Mouse (Mus musculus): ENCODE measurements around the gene Dnal1.

Dnal1 gene

DNA sequence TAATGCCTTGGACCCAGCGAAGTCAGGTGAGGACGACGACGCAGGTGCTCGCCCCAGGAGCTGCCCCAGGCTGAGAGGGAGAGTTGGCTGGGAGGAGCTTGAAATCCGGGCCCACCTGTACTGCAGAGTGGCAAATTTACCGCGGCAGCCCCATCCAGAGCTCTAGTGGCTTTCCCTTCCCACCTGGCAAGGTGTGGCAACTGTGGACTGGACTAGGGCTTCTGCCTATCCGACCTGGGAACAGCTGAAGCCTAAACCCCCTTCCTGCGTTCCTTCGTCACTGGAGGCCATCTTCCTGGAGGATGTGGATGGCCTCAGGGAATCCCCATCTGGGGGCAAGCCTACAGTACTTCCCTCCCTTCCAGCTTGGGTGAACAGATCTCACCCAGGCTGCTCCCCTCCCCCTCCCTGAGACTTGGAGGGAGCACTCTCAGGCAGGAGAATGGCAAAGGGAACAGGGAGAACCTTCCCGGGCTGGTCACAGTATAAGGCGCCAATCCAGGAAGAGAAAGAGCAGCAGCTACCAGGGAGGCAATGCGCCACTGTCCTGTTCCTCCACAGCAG lies 74.8 kb downstream of the Dnal1 start:
- DNase-seq = peak in 1 of 2 experiments; percentile 50

DNA sequence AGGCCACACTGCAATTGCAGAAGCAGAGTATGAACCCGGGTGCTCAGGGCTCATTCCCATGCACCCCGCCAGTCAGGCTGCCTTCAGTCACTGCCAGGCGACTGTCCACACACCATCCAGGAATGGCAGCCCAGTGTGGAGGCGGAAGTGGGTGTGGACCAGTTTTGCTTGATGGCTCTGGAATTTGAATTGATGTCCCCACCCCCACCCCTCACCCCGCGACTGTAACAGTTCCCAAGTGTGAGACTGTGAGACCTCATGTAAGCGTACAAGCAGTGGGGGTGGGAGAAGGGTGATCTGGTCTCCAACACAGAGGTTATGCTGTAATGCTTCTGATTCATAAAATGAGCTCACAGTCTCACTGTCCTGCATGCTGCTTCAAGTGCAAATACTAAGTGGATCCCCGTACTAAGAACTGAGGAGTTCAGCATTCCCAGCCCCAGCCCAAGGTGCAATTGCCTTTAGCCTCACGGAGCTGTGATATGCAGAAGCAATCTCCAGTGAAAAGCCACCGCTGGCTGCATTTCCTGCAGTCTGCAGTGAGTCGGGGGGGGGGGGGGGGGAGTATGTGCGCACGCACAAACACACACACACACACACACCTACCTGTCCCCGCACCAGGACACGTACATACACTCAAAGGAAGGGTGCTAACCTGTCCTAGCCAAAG lies 76.1 kb downstream of the Dnal1 start:
- DNase-seq = peak in 1 of 2 experiments; percentile 63

DNA sequence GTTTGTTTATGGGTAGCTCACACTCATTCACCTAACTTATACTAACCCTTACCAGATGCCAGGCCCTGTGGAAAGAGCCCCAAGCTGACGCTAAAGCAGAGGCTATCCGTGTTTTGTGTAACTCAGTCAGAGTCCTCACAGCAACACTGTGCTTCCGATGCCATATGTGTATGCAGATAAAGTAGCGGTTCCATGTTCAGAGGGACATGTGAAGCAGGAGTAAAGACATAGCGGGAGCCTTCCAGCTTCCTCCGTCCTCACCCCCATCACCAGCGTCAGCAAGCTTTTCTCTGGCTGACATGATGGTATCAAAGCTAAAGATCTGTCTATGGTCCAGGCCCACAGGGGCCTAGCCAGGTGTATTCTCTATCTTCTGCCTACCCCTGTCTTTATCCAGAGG lies 77.0 kb downstream of the Dnal1 start:
- no peak for DNase-seq

DNA sequence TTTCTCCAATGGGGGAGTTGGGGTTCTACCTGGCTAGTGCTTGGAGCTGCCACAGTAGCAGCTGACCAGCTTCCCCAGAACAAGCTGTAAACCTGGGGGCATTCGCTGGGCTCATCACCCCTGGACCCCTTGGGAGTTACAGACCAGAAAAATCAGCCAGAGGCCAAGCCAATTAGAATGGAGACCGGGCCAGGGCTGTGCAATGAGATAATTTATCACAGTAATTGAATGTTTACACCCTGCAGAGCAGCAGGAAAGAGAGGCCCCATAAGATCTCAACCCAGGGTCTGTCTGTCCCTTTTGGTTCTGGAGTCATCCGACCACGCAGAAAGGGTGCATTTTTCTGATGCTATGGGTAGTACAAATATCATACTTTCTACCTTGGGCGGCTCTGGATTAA lies 77.6 kb downstream of the Dnal1 start:
- DNase-seq = no peak

DNA sequence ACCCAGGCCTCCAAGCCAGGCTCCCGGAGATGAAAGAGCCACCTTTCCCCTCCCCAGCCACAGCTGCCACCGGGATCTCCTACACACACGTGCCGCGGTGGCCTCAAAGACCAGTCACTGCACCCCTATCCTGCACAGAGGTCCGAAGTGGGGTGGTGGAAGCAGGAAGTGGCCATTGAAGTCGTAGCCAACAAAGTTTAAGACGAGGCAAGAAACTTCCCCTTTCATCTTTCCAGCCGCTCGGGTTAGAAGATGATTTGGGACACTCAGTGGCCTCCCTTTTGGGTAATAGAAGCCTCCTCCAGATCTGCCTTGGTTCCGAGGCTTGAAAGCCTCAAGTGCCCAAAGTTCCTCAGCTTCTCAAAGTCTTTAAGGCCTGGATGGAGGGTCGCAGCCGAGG lies 78.1 kb downstream of the Dnal1 start:
- no peak for DNase-seq

DNA sequence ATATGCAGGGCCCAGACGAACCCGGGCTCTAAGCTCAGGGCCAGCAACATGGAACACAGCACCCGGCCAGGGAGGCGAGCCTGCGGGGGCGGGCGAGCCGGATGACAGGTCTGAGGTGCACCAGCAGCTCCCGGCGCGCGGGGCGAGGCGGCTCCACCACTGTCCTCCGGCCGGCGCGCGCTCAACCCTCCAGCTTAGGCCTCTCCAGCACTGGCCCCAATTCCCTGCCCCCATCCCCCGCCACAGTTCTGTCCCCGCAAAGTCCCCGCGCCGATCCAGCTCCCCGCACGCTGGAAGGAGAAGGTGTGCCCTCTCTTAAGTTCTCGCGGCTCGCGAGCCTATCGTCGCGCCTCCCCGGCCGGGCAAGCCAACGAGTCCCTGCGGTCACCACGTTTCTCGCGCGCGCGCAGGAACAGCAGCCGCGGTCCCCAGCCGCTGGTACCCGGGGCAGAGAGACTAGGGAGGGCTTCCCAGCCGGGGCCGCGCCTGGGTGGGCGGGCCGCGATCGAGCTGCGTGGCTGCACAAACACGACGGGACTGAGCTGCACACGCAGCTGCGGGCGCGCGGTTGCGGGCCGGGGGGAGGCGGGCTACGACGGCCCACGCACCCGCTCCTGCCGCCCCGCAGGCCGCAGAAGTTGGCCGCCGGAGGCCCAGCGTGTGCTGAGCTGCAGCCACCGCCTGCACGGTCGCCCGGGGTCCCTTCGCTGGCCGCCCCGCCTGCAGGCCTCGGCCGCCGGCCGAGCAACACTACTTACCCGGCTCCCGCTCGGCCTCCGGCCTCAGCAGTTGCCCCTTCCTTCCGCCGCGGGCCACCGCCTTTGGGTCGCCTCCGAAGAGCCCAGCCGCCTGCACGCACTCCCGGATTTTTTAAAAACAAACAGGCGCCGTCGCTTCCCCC lies 78.8 kb downstream of the Dnal1 start:
- peak; percentile 54 to 79 for DNase-seq

DNA sequence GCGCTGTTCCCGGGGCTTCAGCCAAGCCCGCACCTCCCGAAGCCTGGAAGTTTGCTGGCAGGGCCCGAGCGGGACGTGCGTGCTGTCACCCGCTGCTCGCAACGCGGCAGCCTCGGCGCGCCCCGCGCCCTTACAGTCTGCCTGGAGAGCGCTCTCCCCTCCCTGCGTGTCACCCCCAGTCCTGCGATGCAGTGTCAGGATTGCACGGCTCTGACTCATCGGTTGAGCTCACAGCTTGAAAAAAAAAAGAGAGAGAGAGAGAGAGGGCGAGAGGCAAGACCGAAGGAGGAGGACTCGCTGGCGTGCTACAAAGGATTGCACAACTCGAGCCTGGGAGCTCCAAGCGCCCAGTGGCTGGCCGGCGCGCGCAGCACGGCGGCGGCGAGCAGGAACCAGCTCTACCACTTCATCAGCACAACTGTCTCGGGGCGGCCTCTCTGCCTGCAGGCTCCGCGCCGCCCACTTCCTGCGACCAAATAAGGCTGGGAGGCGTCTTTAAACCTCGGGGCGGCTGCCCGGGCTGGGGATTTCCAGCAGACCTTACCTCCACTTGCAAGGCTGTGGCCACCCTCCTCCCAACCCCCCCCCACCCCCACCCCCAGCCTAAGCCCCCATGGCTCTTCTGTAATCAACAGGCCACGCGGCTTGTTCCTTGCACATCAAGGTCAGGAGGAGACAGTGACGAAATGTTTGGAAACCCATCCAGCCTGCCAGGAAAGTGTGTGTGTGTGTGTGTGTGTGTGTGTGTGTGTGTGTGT lies 79.7 kb downstream of the Dnal1 start:
- peak; percentile 96 to 97 for DNase-seq

DNA sequence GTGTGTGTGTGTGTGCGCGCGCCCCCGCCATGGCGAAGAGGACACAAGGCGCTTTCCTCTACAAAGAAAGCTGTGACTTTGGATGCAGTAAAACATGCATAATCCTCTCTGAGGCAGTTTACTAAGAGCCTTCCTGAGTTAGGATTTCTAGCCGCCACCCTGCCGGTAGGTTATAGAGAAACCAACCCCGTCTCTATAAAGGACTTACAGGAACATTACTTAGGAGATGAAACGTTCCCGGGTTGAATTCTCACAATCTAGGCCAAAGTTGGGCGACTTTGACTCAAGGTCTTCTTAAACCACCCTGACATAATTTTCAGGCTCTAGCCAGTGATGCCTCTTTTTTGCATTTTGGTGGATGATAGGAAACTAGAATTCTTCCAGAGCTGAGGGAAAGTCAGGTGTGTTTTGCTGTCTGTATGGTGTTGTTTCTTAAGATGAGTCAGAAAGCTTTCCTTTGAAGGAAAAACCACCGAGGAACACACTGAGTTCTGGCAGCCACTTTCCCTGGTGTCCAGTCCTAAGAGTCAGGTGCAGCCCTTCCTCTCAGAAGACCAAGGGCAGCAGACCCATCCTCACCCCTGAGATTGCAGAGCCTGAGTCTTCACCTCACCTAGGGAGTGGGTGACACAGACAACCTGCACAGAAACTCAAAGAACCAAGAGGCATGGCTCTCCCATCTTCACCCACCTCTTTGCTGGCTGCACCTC lies 80.4 kb downstream of the Dnal1 start:
- no peak for DNase-seq

DNA sequence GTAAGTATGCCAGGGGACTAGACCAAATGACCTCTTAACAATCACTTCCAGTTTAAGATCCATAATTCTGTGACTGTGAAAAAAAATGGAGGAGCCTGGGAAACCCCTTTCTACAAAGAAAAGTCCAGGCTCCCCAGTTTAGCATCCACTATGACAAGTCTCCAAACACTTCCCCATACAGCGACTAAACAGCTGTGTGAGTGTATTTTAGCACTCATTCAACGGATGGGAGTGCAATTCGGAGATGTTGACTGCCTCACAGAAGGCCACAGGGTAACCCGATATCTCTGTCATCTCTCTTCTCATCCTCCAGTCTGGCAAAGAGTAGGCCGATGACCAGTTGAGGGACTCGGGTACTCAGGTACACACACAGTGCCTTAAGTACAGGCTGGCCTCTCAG lies 81.0 kb downstream of the Dnal1 start:
- no peak for DNase-seq
